Mouse (Mus musculus) bone marrow, adult 2 months (tissue): ENCODE data around the gene Pms1. TPM values are rescaled to one million over a fixed set of nuclear protein-coding genes. Genes with fewer than 3 reads are reported as not detected.
"Not testable (repeated sequence)": the region's sequence is repeated elsewhere in the genome, so short reads cannot be mapped to it uniquely, and the experiment has no call there.

ENCODE experiments used
- H3K27ac ChIP-seq: fragments of 200-500 bp; 2 replicates; pipeline ENCODE4 v1.5.1; 2012; ENCODE audit warnings: low read depth, mild to moderate bottlenecking, control low read depth, inconsistent platforms, low read length; ENCODE audit not compliant: control insufficient read depth, poor library complexity, insufficient read depth
- H3K4me1 ChIP-seq: fragments of 200-500 bp; 2 replicates; pipeline ENCODE4 v1.6.1; 2011; ENCODE audit warnings: low read length; ENCODE audit not compliant: control insufficient read depth, insufficient read depth
- H3K4me3 ChIP-seq: fragments of 200-500 bp; replicated peaks from 2 replicates; pipeline ENCODE3; 2011; ENCODE audit warnings: mild to moderate bottlenecking, low read depth, low read length, control low read depth; ENCODE audit not compliant: control insufficient read depth
- CTCF ChIP-seq: fragments of 200-500 bp; IDR thresholded peaks from 2 replicates; pipeline ENCODE4 v1.5.1; 2011; ENCODE audit warnings: low read length, control low read depth; ENCODE audit not compliant: control insufficient read depth, insufficient read depth
- POLR2A ChIP-seq: fragments of 200-500 bp; IDR thresholded peaks from 2 replicates; pipeline ENCODE4 v1.6.1; 2011; ENCODE audit warnings: low read depth, mild to moderate bottlenecking, control low read depth, low read length, borderline replicate concordance; ENCODE audit not compliant: control insufficient read depth
- WGBS: fragments of 180-500 bp; shearing (Covaris S2); methylation state at CpG from one replicate; pipeline ENCODE4 v1.1.7; 2018; 5-methylcytosine and 5-hydroxymethylcytosine counted together
- polyA plus RNA-seq: library from polyadenylated mRNA; stranded (reverse); fragments of >200 nt; gene quantifications from 2 replicates; pipeline ENCODE4 v1.2.4, GENCODE M21; 2011; ENCODE audit warnings: low replicate concordance; ENCODE audit not compliant: missing spikeins, insufficient read depth, insufficient read length

Gene Pms1
- polyA plus RNA-seq = 3.2 and 6.5 TPM in 2 replicates

GRCm38 (mm10) chr1:53296581-53297383, at the start of gene Pms1, which contains the start of the genes Ormdl1 and Gm28778:
Gene Pms1, minus strand, starts transcription at chr1:53297018.
Gene Ormdl1, plus strand, starts transcription at chr1:53297095.
Gene Gm28778, plus strand, starts transcription at chr1:53297111.
- Histone ChIP-seq H3K27ac (peak within 1 kb of the TSS; percentile 94), H3K4me3 (peak within 1 kb of the TSS; percentile 85), H3K4me1 (no peaks in the 10 kb centered on the region; the same call in 1 of the 2 replicates)
- no peak for TF ChIP-seq CTCF
- TF ChIP-seq POLR2A = peak; percentile 88
- under 1% methylated on average over 66 of the region's 66 CpGs for WGBS

GRCm38 (mm10) chr1:53341071-53341470, 44.3 kb upstream of the Pms1 start:
- Histone ChIP-seq H3K4me3 (no peak overlapping the region), H3K4me1 (no peaks in the 10 kb centered on the region), H3K27ac (no peak overlapping the region; the same call in 1 of the 2 replicates)
- TF ChIP-seq CTCF (no peak), POLR2A (no peak)
- 65% methylated on average over 2 of the region's 2 CpGs for WGBS

GRCm38 (mm10) chr1:53337403-53337802, 40.6 kb upstream of the Pms1 start:
- 53% methylated on average over 2 of the region's 2 CpGs for WGBS
- H3K27ac ChIP-seq, H3K4me1 ChIP-seq, H3K4me3 ChIP-seq: not testable (repeated sequence)

DNA sequence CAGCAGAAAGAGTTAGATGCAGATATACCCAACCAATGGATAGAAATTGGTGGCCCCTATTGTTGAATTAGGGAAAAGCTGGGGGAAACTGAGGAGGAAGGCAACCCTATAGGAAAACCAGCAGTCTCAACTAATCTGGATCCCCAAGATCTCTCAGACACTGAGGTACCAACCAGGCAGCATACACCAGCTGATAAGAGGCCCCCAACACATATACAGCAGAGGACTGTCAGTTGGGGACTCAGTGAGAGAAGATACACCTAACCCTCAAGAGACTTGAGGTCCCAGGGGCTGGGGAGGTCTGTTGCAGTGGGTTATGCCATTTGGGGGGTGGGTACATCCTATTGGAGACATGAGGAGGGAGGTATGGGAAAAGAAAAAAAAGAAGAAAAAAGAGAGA, 38.6 kb upstream of the Pms1 start:
- H3K4me1 ChIP-seq = no peaks in the 10 kb centered on the region
- TF ChIP-seq POLR2A (no peak), CTCF (no peak)
- H3K27ac ChIP-seq = no peak overlapping the region
- no peak overlapping the region for H3K4me3 ChIP-seq

DNA sequence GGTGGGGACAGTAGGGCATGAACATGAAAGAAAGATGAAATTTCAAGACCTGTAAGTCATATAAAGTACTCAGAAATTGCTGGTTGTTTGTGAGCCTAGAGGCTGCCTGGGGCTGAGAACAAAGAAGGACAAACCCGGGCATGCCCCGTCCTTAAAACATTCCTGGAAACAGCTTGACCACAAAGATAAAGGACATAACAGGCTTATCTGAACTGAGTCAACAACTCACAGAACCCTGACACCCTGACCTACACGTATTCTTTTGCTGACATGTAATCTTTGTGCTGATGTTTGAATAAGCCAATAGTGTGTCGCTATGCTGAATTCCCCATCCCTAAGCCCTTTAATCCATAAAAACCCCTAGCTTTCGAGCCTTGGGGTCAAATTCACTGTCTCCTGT, 36.7 kb upstream of the Pms1 start:
- H3K27ac ChIP-seq, H3K4me3 ChIP-seq, H3K4me1 ChIP-seq: not testable (repeated sequence)
- 64% methylated on average over 5 of the region's 5 CpGs for WGBS

GRCm38 (mm10) chr1:53324827-53325494, 28.1 kb upstream of the Pms1 start:
- H3K4me1 ChIP-seq = no peaks in the 10 kb centered on the region; the same call in 1 of the 2 replicates
- TF ChIP-seq CTCF (no peak), POLR2A (no peak)
- 84% methylated on average over 5 of the region's 5 CpGs for WGBS
- H3K4me3 ChIP-seq = no peak overlapping the region
- H3K27ac ChIP-seq = no peak overlapping the region

- no peaks in the 10 kb centered on the region; the same call in 1 of the 2 replicates for H3K4me1 ChIP-seq
- TF ChIP-seq POLR2A = no peak
- TF ChIP-seq CTCF = no peak
- no peak overlapping the region for H3K27ac ChIP-seq
- no peak overlapping the region for H3K4me3 ChIP-seq
- 91% methylated on average over 1 of the region's 1 CpGs for WGBS
These were observed 27.5 kb upstream of the Pms1 start for GRCm38 (mm10) chr1:53324277-53324676.

- WGBS = 92% methylated on average over 5 of the region's 5 CpGs
- TF ChIP-seq POLR2A = no peak
- TF ChIP-seq CTCF = no peak
These were observed 26.4 kb upstream of the Pms1 start for GRCm38 (mm10) chr1:53323254-53323653.

More at GRCm38 (mm10) chr1:53323254-53323653, 26.4 kb upstream of the Pms1 start:
- Histone ChIP-seq H3K4me3 (no peak overlapping the region), H3K27ac (no peak overlapping the region), H3K4me1 (no peaks in the 10 kb centered on the region; the same call in 1 of the 2 replicates)
